Mouse (Mus musculus) embryonic facial prominence, embryonic 11.5 days (tissue): ENCODE measurements around the gene Ablim1. TPM values are rescaled to one million over a fixed set of nuclear protein-coding genes. Genes with fewer than 3 reads are reported as not detected.

Experiments
- ATAC-seq: fragments of 200-750 bp; cut with Nextera tagmentation; replicated peaks from 2 replicates; pipeline ENCODE4 v1.8.0; 2017; ENCODE audit warnings: low read depth; ENCODE audit not compliant: insufficient number of reproducible peaks, low FRiP score, low TSS enrichment
- DNase-seq: peaks from one replicate; pipeline ENCODE4 v3.0.0-alpha.2; 2015; ENCODE audit warnings: low spot score
- H3K27ac ChIP-seq: fragments of 300-500 bp; sonication (generic); replicated peaks from 2 replicates; pipeline ENCODE4 v1.5.1; 2014; ENCODE audit warnings: mild to moderate bottlenecking, low read depth, low read length, control low read depth
- H3K27me3 ChIP-seq: fragments of 300-500 bp; sonication (generic); 2 replicates; pipeline ENCODE4 v1.6.1; 2014; ENCODE audit warnings: mild to moderate bottlenecking, low read length, moderate library complexity, mixed read lengths; ENCODE audit not compliant: control insufficient read depth, insufficient read depth
- H3K36me3 ChIP-seq: fragments of 300-500 bp; sonication (generic); replicated peaks from 2 replicates; pipeline ENCODE4 v1.6.1; 2014; ENCODE audit warnings: low read depth, mild to moderate bottlenecking, low read length, moderate library complexity, mixed read lengths; ENCODE audit not compliant: control insufficient read depth, insufficient read depth
- H3K4me1 ChIP-seq: fragments of 300-500 bp; sonication (generic); 2 replicates; pipeline ENCODE4 v1.6.1; 2014; ENCODE audit warnings: low read length, mixed read lengths; ENCODE audit not compliant: control insufficient read depth, insufficient read depth
- H3K4me2 ChIP-seq: fragments of 300-500 bp; sonication (generic); 2 replicates; pipeline ENCODE4 v1.6.1; 2014; ENCODE audit warnings: low read depth, mild to moderate bottlenecking, control low read depth, low read length, moderate library complexity
- H3K4me3 ChIP-seq: fragments of 300-500 bp; sonication (generic); 2 replicates; pipeline ENCODE4 v1.5.1; 2014; ENCODE audit warnings: low read depth, low read length, control low read depth
- H3K9ac ChIP-seq: fragments of 300-500 bp; sonication (generic); replicated peaks from 2 replicates; pipeline ENCODE4 v1.6.1; 2014; ENCODE audit warnings: mild to moderate bottlenecking, control low read depth, low read length
- H3K9me3 ChIP-seq: fragments of 300-500 bp; sonication (generic); replicated peaks from 2 replicates; pipeline ENCODE4 v1.6.1; 2016; ENCODE audit warnings: mild to moderate bottlenecking, low read length, inconsistent platforms, mixed read lengths; ENCODE audit not compliant: control insufficient read depth
- WGBS: fragments of 180-500 bp; shearing (Covaris S2); extraction: QIAGEN DNeasy Blood & Tissue Kit; methylation state at CpG from one replicate; pipeline ENCODE4 v1.1.7; 2014; 5-methylcytosine and 5-hydroxymethylcytosine counted together
- polyA plus RNA-seq: library from polyadenylated mRNA; unstranded; fragments of >200 nt; fragmentation: Nextera tagmentation; extraction: Ambion mirVana; gene quantifications from 2 replicates; pipeline ENCODE4 v1.2.1, GENCODE M21; 2014

Ablim1 gene
- polyA plus RNA-seq, 1 experiment from 2014 or later, result 22.8 TPM

DNA sequence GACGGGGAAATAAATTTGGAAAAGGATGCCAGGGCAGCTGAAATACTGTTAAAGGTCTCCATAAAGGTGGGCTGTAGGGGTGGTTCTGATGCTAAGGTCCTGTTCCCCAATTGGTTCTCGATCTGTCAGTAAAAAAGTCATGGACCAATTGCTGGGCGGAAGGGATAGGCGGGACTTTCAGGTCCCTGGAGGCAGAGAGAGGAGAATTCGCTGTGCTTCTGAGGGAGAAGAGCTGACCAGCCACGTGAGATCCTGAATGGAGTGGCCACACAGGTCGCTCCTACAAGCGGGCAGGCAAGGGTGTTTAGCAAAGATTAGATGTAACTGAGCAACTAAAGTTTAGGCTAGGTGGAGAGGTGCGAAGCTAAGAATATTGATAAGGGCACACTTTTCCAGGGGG is 19.2 kb downstream of the Ablim1 start:
- Histone ChIP-seq H3K27me3 (no peaks in the 10 kb centered on the region), H3K4me2 (no peak overlapping the region)
- WGBS, result 63% methylated on average over 9 of the region's 9 CpGs

GRCm38 (mm10) chr19:57294356-57294755 is 20.4 kb downstream of the Ablim1 start:
- H3K27ac ChIP-seq, result no peak overlapping the region
- WGBS, result 77% methylated on average over 4 of the region's 4 CpGs
- no peaks in the 10 kb centered on the region for H3K9me3 ChIP-seq
- ATAC-seq (no peak), DNase-seq (no peak)
- H3K4me2 ChIP-seq, result no peak overlapping the region
- H3K36me3 ChIP-seq, result no peaks in the 10 kb centered on the region
- H3K27me3 ChIP-seq, result no peaks in the 10 kb centered on the region
- H3K9ac ChIP-seq, result no peak overlapping the region
- H3K4me1 ChIP-seq, result no peaks in the 10 kb centered on the region
- H3K4me3 ChIP-seq, result no peak overlapping the region

More for the DNA sequence above, 19.2 kb downstream of the Ablim1 start:
- no peak overlapping the region for H3K9ac ChIP-seq
- no peaks in the 10 kb centered on the region for H3K4me1 ChIP-seq
- no peaks in the 10 kb centered on the region for H3K9me3 ChIP-seq
- H3K4me3 ChIP-seq, result no peak overlapping the region
- DNase-seq (no peak), ATAC-seq (no peak)
- no peaks in the 10 kb centered on the region for H3K36me3 ChIP-seq
- H3K27ac ChIP-seq, result no peak overlapping the region

GRCm38 (mm10) chr19:57293737-57294136 is 21.0 kb downstream of the Ablim1 start:
- no peak for ATAC-seq
- WGBS, result 44% methylated on average over 7 of the region's 7 CpGs

GRCm38 (mm10) chr19:57283310-57283709 is 31.4 kb downstream of the Ablim1 start:
- Histone ChIP-seq H3K4me1 (no peaks in the 10 kb centered on the region), H3K9me3 (no peaks in the 10 kb centered on the region), H3K4me2 (no peak overlapping the region), H3K27me3 (no peaks in the 10 kb centered on the region), H3K27ac (no peak overlapping the region), H3K9ac (no peak overlapping the region), H3K4me3 (no peak overlapping the region), H3K36me3 (no peaks in the 10 kb centered on the region)
- ATAC-seq (no peak), DNase-seq (no peak)
- 75% methylated on average over 3 of the region's 3 CpGs for WGBS

More at GRCm38 (mm10) chr19:57293737-57294136, 21.0 kb downstream of the Ablim1 start:
- Histone ChIP-seq H3K27me3 (no peaks in the 10 kb centered on the region), H3K36me3 (no peaks in the 10 kb centered on the region), H3K9ac (no peak overlapping the region), H3K4me3 (no peak overlapping the region), H3K4me2 (no peak overlapping the region), H3K9me3 (no peaks in the 10 kb centered on the region), H3K27ac (no peak overlapping the region), H3K4me1 (no peaks in the 10 kb centered on the region)
- DNase-seq, result no peak

DNA sequence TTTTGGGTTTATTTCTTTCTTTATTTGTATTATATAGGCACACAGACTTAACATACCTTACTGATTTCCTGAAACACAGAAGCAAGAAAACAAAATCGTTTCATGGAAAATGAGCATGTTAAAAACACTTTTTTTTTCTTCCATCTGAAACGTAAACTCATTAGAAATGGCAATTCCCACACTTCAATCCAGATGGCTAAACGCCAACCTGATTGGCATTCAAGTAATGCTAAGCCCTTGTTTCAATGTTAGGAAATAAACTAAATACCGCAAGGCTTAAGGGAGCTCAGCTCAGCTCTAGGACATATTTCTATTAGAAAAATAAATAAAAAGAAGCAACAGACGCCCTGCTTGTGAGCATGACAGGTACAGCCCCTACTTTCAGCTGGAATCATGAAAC is 32.1 kb downstream of the Ablim1 start:
- H3K4me1 ChIP-seq, result no peaks in the 10 kb centered on the region
- no peak overlapping the region for H3K27ac ChIP-seq
- H3K36me3 ChIP-seq, result no peaks in the 10 kb centered on the region
- no peaks in the 10 kb centered on the region for H3K9me3 ChIP-seq
- 51% methylated on average over 5 of the region's 5 CpGs for WGBS
- ATAC-seq (no peak), DNase-seq (no peak)
- H3K9ac ChIP-seq, result no peak overlapping the region
- no peaks in the 10 kb centered on the region for H3K27me3 ChIP-seq
- no peak overlapping the region for H3K4me3 ChIP-seq
- no peak overlapping the region for H3K4me2 ChIP-seq

GRCm38 (mm10) chr19:57279666-57280065 is 35.1 kb downstream of the Ablim1 start:
- 85% methylated on average over 4 of the region's 4 CpGs for WGBS
- DNase-seq, result no peak
- H3K9me3 ChIP-seq, result no peaks in the 10 kb centered on the region

GRCm38 (mm10) chr19:57278263-57278662 is 36.5 kb downstream of the Ablim1 start:
- H3K9me3 ChIP-seq, result no peaks in the 10 kb centered on the region
- WGBS, result 76% methylated on average over 8 of the region's 8 CpGs
- H3K9ac ChIP-seq, result no peak overlapping the region
- H3K27me3 ChIP-seq, result no peaks in the 10 kb centered on the region; the same call in 1 of the 2 replicates
- DNase-seq (no peak), ATAC-seq (no peak)
- no peak overlapping the region for H3K27ac ChIP-seq
- H3K36me3 ChIP-seq, result no peaks in the 10 kb centered on the region
- H3K4me3 ChIP-seq, result no peak overlapping the region
- no peaks in the 10 kb centered on the region; the same call in 1 of the 2 replicates for H3K4me1 ChIP-seq
- H3K4me2 ChIP-seq, result no peak overlapping the region

More at GRCm38 (mm10) chr19:57279666-57280065, 35.1 kb downstream of the Ablim1 start:
- no peak overlapping the region for H3K4me3 ChIP-seq
- no peaks in the 10 kb centered on the region for H3K36me3 ChIP-seq
- no peak overlapping the region for H3K27ac ChIP-seq
- H3K27me3 ChIP-seq, result no peaks in the 10 kb centered on the region
- H3K4me2 ChIP-seq, result no peak overlapping the region
- no peak for ATAC-seq
- H3K4me1 ChIP-seq, result no peaks in the 10 kb centered on the region
- no peak overlapping the region for H3K9ac ChIP-seq

GRCm38 (mm10) chr19:57277010-57277409 is 37.7 kb downstream of the Ablim1 start:
- Histone ChIP-seq H3K27ac (no peak overlapping the region), H3K9ac (no peak overlapping the region), H3K4me1 (no peaks in the 10 kb centered on the region; the same call in 1 of the 2 replicates), H3K36me3 (no peaks in the 10 kb centered on the region), H3K4me2 (no peak overlapping the region), H3K9me3 (no peaks in the 10 kb centered on the region), H3K4me3 (no peak overlapping the region), H3K27me3 (no peaks in the 10 kb centered on the region; the same call in 1 of the 2 replicates)
- WGBS, result 74% methylated on average over 6 of the region's 6 CpGs
- DNase-seq (no peak), ATAC-seq (no peak)
